Comparison of ENCODE assay signal across 15 mouse cellular contexts in genomic region chr5:113420619-113421018, GRCm38 (mm10).
DNase-seq lines count a peak whose midpoint lies in the region; ATAC-seq lines count a peak whose summit lies in the region.
"Had no signal": no experiment of that assay in that cellular context is flagged by ENCODE, and none has a peak within 500 bp of the region (broad histone marks: within the 10 kb centered on the region; RNA-seq: fewer than 3 reads in every experiment).

No protein-coding gene starts in this region.

- no peaks in the 10 kb centered on the region for H3K27me3 ChIP-seq in midbrain, embryonic 10.5 days (ENCODE audit: low read depth, poor library complexity, severe bottlenecking)
- H3K27me3 ChIP-seq in midbrain, embryonic 15.5 days (replicated peaks) = no peaks in the 10 kb centered on the region
- H3K27me3 ChIP-seq in hindbrain, embryonic 15.5 days = 0 out of 2 replicates have a peak, but pooled peaks cover 2% of the 10 kb centered on the region
- peaks cover 5% of the 10 kb centered on the region; the same call in 1 of the 2 replicates for H3K27me3 ChIP-seq in neural tube, embryonic 15.5 days (replicated peaks)
- H3K27me3 ChIP-seq: embryonic facial prominence, embryonic 13.5 days; liver, embryonic 12.5 days had no signal

- no peak for ATAC-seq in midbrain, embryonic 15.5 days (replicated peaks)
- ATAC-seq in hindbrain, embryonic 15.5 days (ENCODE audit: low FRiP score, low read depth) = peak; percentile 47
- no peak for ATAC-seq in neural tube, embryonic 15.5 days (ENCODE audit: low FRiP score)
- ATAC-seq: forebrain, embryonic 14.5 days; liver, embryonic 12.5 days had no signal

- peak; percentile 46 for DNase-seq in midbrain, embryonic 10.5 days (ENCODE audit: low spot score)
- DNase-seq in embryo, embryonic 10.5 days (ENCODE audit: low spot score) = peak; percentile 69
- no peak for DNase-seq in gastrocnemius, postnatal 36 days
- no peak for DNase-seq in thymus, postnatal 36 days
- DNase-seq in urinary bladder, postnatal 14 days (ENCODE audit: low spot score) = no peak
- DNase-seq: cerebellum, adult 2 months; kidney, postnatal 25 days; right cerebral cortex, postnatal 14 days had no signal

- no peak overlapping the region for H3K4me3 ChIP-seq in midbrain, embryonic 10.5 days
- no peak overlapping the region for H3K4me3 ChIP-seq in midbrain, embryonic 15.5 days
- no peak overlapping the region for H3K4me3 ChIP-seq in hindbrain, embryonic 15.5 days
- no peak overlapping the region for H3K4me3 ChIP-seq in neural tube, embryonic 15.5 days (replicated peaks)
- H3K4me3 ChIP-seq: embryonic facial prominence, embryonic 13.5 days; left cerebral cortex, adult 2 months; liver, embryonic 12.5 days had no signal

- intact Hi-C loops in gastrocnemius, postnatal 36 days (cut with DNase I) = no loop called here

- H3K4me1 ChIP-seq in midbrain, embryonic 10.5 days = peaks cover 28% of the 10 kb centered on the region
- H3K4me1 ChIP-seq in midbrain, embryonic 15.5 days = peaks cover 21% of the 10 kb centered on the region; the same call in 1 of the 2 replicates
- peaks cover 37% of the 10 kb centered on the region for H3K4me1 ChIP-seq in hindbrain, embryonic 15.5 days (replicated peaks)
- peaks cover 43% of the 10 kb centered on the region for H3K4me1 ChIP-seq in neural tube, embryonic 15.5 days
- H3K4me1 ChIP-seq: liver, embryonic 12.5 days had no signal

- no peak overlapping the region for H3K9ac ChIP-seq in midbrain, embryonic 15.5 days
- no peak overlapping the region for H3K9ac ChIP-seq in hindbrain, embryonic 15.5 days
- no peak overlapping the region for H3K9ac ChIP-seq in neural tube, embryonic 15.5 days (replicated peaks)
- H3K9ac ChIP-seq: embryonic facial prominence, embryonic 13.5 days; liver, embryonic 12.5 days had no signal

- 54% methylated on average over 5 of the region's 5 CpGs for WGBS in midbrain, embryonic 10.5 days
- 28% methylated on average over 5 of the region's 5 CpGs for WGBS in midbrain, embryonic 15.5 days
- 19% methylated on average over 5 of the region's 5 CpGs for WGBS in hindbrain, embryonic 15.5 days
- WGBS in neural tube, embryonic 15.5 days = 19% methylated on average over 5 of the region's 5 CpGs

- no peaks in the 10 kb centered on the region for H3K9me3 ChIP-seq in midbrain, embryonic 10.5 days (replicated peaks)
- H3K9me3 ChIP-seq in midbrain, embryonic 15.5 days = no peaks in the 10 kb centered on the region
- H3K9me3 ChIP-seq in hindbrain, embryonic 15.5 days = no peaks in the 10 kb centered on the region
- H3K9me3 ChIP-seq in neural tube, embryonic 15.5 days (replicated peaks) = no peaks in the 10 kb centered on the region
- H3K9me3 ChIP-seq: embryonic facial prominence, embryonic 13.5 days; liver, embryonic 12.5 days had no signal

- no peak overlapping the region for H3K4me2 ChIP-seq in midbrain, embryonic 15.5 days
- H3K4me2 ChIP-seq in hindbrain, embryonic 15.5 days = no peak overlapping the region
- H3K4me2 ChIP-seq in neural tube, embryonic 15.5 days = no peak overlapping the region
- H3K4me2 ChIP-seq: embryonic facial prominence, embryonic 13.5 days; liver, embryonic 12.5 days had no signal

- H3K36me3 ChIP-seq in midbrain, embryonic 10.5 days = no peaks in the 10 kb centered on the region
- no peaks in the 10 kb centered on the region for H3K36me3 ChIP-seq in midbrain, embryonic 15.5 days (replicated peaks)
- H3K36me3 ChIP-seq in hindbrain, embryonic 15.5 days = no peaks in the 10 kb centered on the region
- H3K36me3 ChIP-seq in neural tube, embryonic 15.5 days = no peaks in the 10 kb centered on the region
- H3K36me3 ChIP-seq: embryonic facial prominence, embryonic 13.5 days; liver, embryonic 12.5 days had no signal

- H3K27ac ChIP-seq in midbrain, embryonic 10.5 days (replicated peaks) = 0 out of 2 replicates have a peak overlapping the region, but pooled peaks have one; percentile 38
- H3K27ac ChIP-seq in midbrain, embryonic 15.5 days = no peak overlapping the region
- no peak overlapping the region for H3K27ac ChIP-seq in hindbrain, embryonic 15.5 days (replicated peaks)
- H3K27ac ChIP-seq in neural tube, embryonic 15.5 days (replicated peaks) = peak overlapping the region; percentile 33; the same call in 1 of the 2 replicates
- H3K27ac ChIP-seq: embryonic facial prominence, embryonic 13.5 days; left cerebral cortex, adult 2 months; liver, embryonic 12.5 days had no signal

Comparison
In these comparisons a context has a peak if more than half of its experiments do, and no peak if none do; other contexts are left out.
1. H3K27ac ChIP-seq: peak in midbrain, embryonic 10.5 days (single experiment) and neural tube, embryonic 15.5 days (single experiment); none in midbrain, embryonic 15.5 days (single experiment) and hindbrain, embryonic 15.5 days (single experiment).
2. DNase-seq: peak in midbrain, embryonic 10.5 days (single experiment) and embryo, embryonic 10.5 days (single experiment); none in gastrocnemius, postnatal 36 days (0 of 2), thymus, postnatal 36 days (0 of 2) and urinary bladder, postnatal 14 days (single experiment).